Mouse (Mus musculus) forebrain, embryonic 11.5 days (tissue): ENCODE results near the gene Stap2. TPM values are rescaled to one million over a fixed set of nuclear protein-coding genes. Genes with fewer than 3 reads are reported as not detected.
A peak's percentile ranks its signal among the peaks of the same experiment; 100 is the strongest.

Source experiments
- ATAC-seq: fragments of 200-750 bp; cut with Nextera tagmentation; replicated peaks from 2 replicates; pipeline ENCODE4 v1.8.0; 2017; ENCODE audit warnings: moderate TSS enrichment; ENCODE audit not compliant: low FRiP score
- DNase-seq: peaks from one replicate; pipeline ENCODE4 v3.0.0-alpha.2; 2017; ENCODE audit warnings: low spot score
- H3K27ac ChIP-seq: fragments of 300-500 bp; sonication (generic); 2 replicates; pipeline ENCODE4 v1.5.1; 2014; ENCODE audit warnings: low read depth, low read length
- H3K27me3 ChIP-seq: fragments of 300-500 bp; sonication (generic); 2 replicates; pipeline ENCODE4 v1.6.1; 2014; ENCODE audit warnings: mild to moderate bottlenecking, low read length, mixed read lengths; ENCODE audit not compliant: control insufficient read depth, insufficient read depth
- H3K36me3 ChIP-seq: fragments of 300-500 bp; sonication (generic); 2 replicates; pipeline ENCODE4 v1.6.1; 2014; ENCODE audit warnings: mild to moderate bottlenecking, low read length, moderate library complexity, mixed read lengths; ENCODE audit not compliant: control insufficient read depth, insufficient read depth
- H3K4me1 ChIP-seq: fragments of 300-500 bp; sonication (generic); replicated peaks from 2 replicates; pipeline ENCODE4 v1.6.1; 2014; ENCODE audit warnings: low read length, mixed read lengths; ENCODE audit not compliant: control insufficient read depth, insufficient read depth
- H3K4me2 ChIP-seq: fragments of 300-500 bp; sonication (generic); 2 replicates; pipeline ENCODE4 v1.6.1; 2014; ENCODE audit warnings: low read depth, mild to moderate bottlenecking, low read length, moderate library complexity, mixed read lengths; ENCODE audit not compliant: severe bottlenecking
- H3K4me3 ChIP-seq: fragments of 300-500 bp; sonication (generic); 2 replicates; pipeline ENCODE4 v1.5.1; 2014; ENCODE audit warnings: low read depth, low read length
- H3K9ac ChIP-seq: fragments of 300-500 bp; sonication (generic); 2 replicates; pipeline ENCODE4 v1.6.1; 2014; ENCODE audit warnings: low read length
- H3K9me3 ChIP-seq: fragments of 300-500 bp; sonication (generic); 2 replicates; pipeline ENCODE4 v1.6.1; 2016; ENCODE audit warnings: low read length, mixed read lengths; ENCODE audit not compliant: control insufficient read depth
- WGBS: fragments of 180-500 bp; shearing (Covaris S2); extraction: QIAGEN DNeasy Blood & Tissue Kit; methylation state at CpG from one replicate; pipeline ENCODE4 v1.1.7; 2014; 5-methylcytosine and 5-hydroxymethylcytosine counted together
- polyA plus RNA-seq: library from polyadenylated mRNA; unstranded; fragments of >200 nt; fragmentation: Nextera tagmentation; extraction: Ambion mirVana; gene quantifications from 2 replicates; pipeline ENCODE4 v1.2.1, GENCODE M21; 2014

Stap2 gene
- polyA plus RNA-seq, 1 experiment from 2014 or later = 5.3 TPM

- peaks cover 13% of the 10 kb centered on the region for H3K4me1 ChIP-seq
- H3K36me3 ChIP-seq = no peaks in the 10 kb centered on the region
- no peak for DNase-seq
- no peaks in the 10 kb centered on the region for H3K9me3 ChIP-seq
- H3K27ac ChIP-seq = no peak overlapping the region
- peak overlapping the region; percentile 85 for H3K9ac ChIP-seq
- H3K4me2 ChIP-seq = peak overlapping the region; percentile 91
- H3K4me3 ChIP-seq = peak overlapping the region; percentile 57
- no peaks in the 10 kb centered on the region for H3K27me3 ChIP-seq
- no peak for ATAC-seq
- 23% methylated on average over 22 of the region's 22 CpGs for WGBS
These were observed 33.9 kb downstream of the Stap2 start for GRCm38 (mm10) chr17:55971453-55971852.

- peak; percentile 80 for ATAC-seq
- Histone ChIP-seq H3K9me3 (no peaks in the 10 kb centered on the region), H3K36me3 (peaks cover 2% of the 10 kb centered on the region; the same call in 1 of the 2 replicates), H3K9ac (peak within 1 kb of the TSS; percentile 85), H3K4me3 (peak within 1 kb of the TSS; percentile 57), H3K4me1 (peaks cover 13% of the 10 kb centered on the region), H3K4me2 (peak within 1 kb of the TSS; percentile 91), H3K27me3 (no peaks in the 10 kb centered on the region), H3K27ac (peak within 1 kb of the TSS; percentile 75)
- WGBS = 7% methylated on average over 55 of the region's 55 CpGs
- DNase-seq = peak; percentile 90
These were observed 35.2 kb downstream of the Stap2 start, which contains the start of gene Shd for GRCm38 (mm10) chr17:55969966-55970891. Gene Shd, plus strand, starts transcription at chr17:55970467.

- Histone ChIP-seq H3K4me3 (no peak overlapping the region), H3K4me2 (no peak overlapping the region), H3K36me3 (peaks cover 2% of the 10 kb centered on the region; the same call in 1 of the 2 replicates), H3K27me3 (no peaks in the 10 kb centered on the region), H3K4me1 (peaks cover 13% of the 10 kb centered on the region), H3K9me3 (no peaks in the 10 kb centered on the region), H3K9ac (peak overlapping the region; percentile 85), H3K27ac (peak overlapping the region; percentile 75; the same call in 1 of the 2 replicates)
- DNase-seq = peak; percentile 72
- peak; percentile 37 for ATAC-seq
- WGBS = 35% methylated on average over 14 of the region's 14 CpGs
These were observed 35.8 kb downstream of the Stap2 start for GRCm38 (mm10) chr17:55969560-55969959.

- Histone ChIP-seq H3K4me2 (no peak overlapping the region), H3K9me3 (no peaks in the 10 kb centered on the region), H3K4me3 (no peak overlapping the region), H3K27ac (no peak overlapping the region), H3K27me3 (no peaks in the 10 kb centered on the region), H3K9ac (no peak overlapping the region), H3K4me1 (peaks cover 13% of the 10 kb centered on the region), H3K36me3 (peaks cover 2% of the 10 kb centered on the region; the same call in 1 of the 2 replicates)
- no peak for DNase-seq
- no peak for ATAC-seq
- WGBS = 72% methylated on average over 7 of the region's 7 CpGs
These were observed 37.2 kb downstream of the Stap2 start for GRCm38 (mm10) chr17:55968210-55968609.

- no peak overlapping the region for H3K9ac ChIP-seq
- H3K4me2 ChIP-seq = no peak overlapping the region
- H3K4me3 ChIP-seq = no peak overlapping the region
- H3K4me1 ChIP-seq = peaks cover 13% of the 10 kb centered on the region
- WGBS = 89% methylated on average over 4 of the region's 4 CpGs
- H3K9me3 ChIP-seq = no peaks in the 10 kb centered on the region
- DNase-seq (no peak), ATAC-seq (no peak)
- H3K36me3 ChIP-seq = peaks cover 2% of the 10 kb centered on the region; the same call in 1 of the 2 replicates
- H3K27me3 ChIP-seq = no peaks in the 10 kb centered on the region
- no peak overlapping the region for H3K27ac ChIP-seq
These were observed 38.2 kb downstream of the Stap2 start for GRCm38 (mm10) chr17:55967186-55967585.

GRCm38 (mm10) chr17:55964996-55965395 is 40.4 kb downstream of the Stap2 start:
- Histone ChIP-seq H3K4me1 (peaks cover 8% of the 10 kb centered on the region; the same call in 1 of the 2 replicates), H3K27ac (no peak overlapping the region), H3K36me3 (peaks cover 2% of the 10 kb centered on the region; the same call in 1 of the 2 replicates), H3K9ac (no peak overlapping the region), H3K4me2 (no peak overlapping the region), H3K9me3 (no peaks in the 10 kb centered on the region), H3K27me3 (no peaks in the 10 kb centered on the region), H3K4me3 (no peak overlapping the region)
- 86% methylated on average over 9 of the region's 9 CpGs for WGBS
- peak; percentile 45 for DNase-seq
- ATAC-seq = no peak

GRCm38 (mm10) chr17:55964496-55964895 is 40.9 kb downstream of the Stap2 start:
- H3K27me3 ChIP-seq = no peaks in the 10 kb centered on the region
- ATAC-seq (no peak), DNase-seq (peak; percentile 44)
- H3K9me3 ChIP-seq = no peaks in the 10 kb centered on the region
- H3K4me1 ChIP-seq = peaks cover 6% of the 10 kb centered on the region; the same call in 1 of the 2 replicates
- 95% methylated on average over 10 of the region's 10 CpGs for WGBS
- no peak overlapping the region for H3K27ac ChIP-seq
- H3K4me3 ChIP-seq = no peak overlapping the region
- no peak overlapping the region for H3K9ac ChIP-seq
- no peak overlapping the region for H3K4me2 ChIP-seq
- H3K36me3 ChIP-seq = peaks cover 2% of the 10 kb centered on the region; the same call in 1 of the 2 replicates

GRCm38 (mm10) chr17:55963171-55963570 is 42.2 kb downstream of the Stap2 start:
- Histone ChIP-seq H3K9me3 (no peaks in the 10 kb centered on the region), H3K4me1 (peaks cover 8% of the 10 kb centered on the region; the same call in 1 of the 2 replicates), H3K27me3 (no peaks in the 10 kb centered on the region), H3K4me3 (no peak overlapping the region), H3K27ac (no peak overlapping the region), H3K4me2 (no peak overlapping the region), H3K36me3 (peaks cover 2% of the 10 kb centered on the region; the same call in 1 of the 2 replicates), H3K9ac (no peak overlapping the region)
- 87% methylated on average over 14 of the region's 14 CpGs for WGBS
- no peak for ATAC-seq
- peak; percentile 50 for DNase-seq
